Mouse (Mus musculus) urinary bladder, postnatal 4 days (tissue): ENCODE results near the gene Tectb.

Experiments
- DNase-seq, 2 experiments: peaks; one replicate each; pipeline ENCODE4 v3.0.0; 2021 to 2022; ENCODE audit warnings: low spot score in 2 of 2

The Tectb gene

DNA sequence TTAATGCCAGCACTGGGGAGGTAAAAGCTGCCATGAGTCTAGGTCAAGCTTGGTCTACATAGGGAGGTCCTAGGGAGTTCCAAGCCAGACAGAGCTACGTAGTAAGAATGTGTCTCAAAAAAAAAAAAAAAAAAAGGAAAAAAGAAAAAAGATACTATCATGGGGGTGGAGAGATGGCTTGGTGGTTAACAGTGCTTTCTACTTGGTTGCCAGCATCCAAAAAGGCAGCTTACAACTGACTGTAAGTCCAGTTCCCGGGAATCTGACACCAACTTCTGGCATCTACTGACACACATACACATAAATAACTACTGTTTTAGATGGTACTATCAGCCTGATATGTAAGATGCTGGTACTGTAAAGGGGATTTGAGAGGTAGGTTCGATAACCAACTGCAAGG, 28.6 kb downstream of the Tectb start:
- DNase-seq: no peak

DNA sequence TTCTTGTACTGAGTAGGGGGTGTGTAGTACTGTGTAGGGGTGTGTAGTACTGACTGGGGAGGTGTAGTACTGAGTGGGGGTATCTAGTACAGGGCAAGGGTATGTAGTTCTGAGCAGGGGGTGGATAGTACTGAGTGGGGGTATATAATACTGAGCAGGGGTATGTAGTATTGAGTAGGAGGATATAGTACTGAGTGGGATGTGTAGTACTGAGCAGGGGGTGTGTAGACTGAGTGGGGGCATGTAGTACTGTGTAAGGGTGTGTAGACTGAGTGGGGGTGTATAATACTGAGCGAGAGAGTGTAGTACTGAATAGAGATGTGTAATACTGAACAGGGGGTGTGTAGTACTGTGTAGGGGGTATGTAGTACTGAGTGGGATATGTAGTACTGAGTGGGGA, 31.2 kb downstream of the Tectb start:
- no peak for DNase-seq

DNA sequence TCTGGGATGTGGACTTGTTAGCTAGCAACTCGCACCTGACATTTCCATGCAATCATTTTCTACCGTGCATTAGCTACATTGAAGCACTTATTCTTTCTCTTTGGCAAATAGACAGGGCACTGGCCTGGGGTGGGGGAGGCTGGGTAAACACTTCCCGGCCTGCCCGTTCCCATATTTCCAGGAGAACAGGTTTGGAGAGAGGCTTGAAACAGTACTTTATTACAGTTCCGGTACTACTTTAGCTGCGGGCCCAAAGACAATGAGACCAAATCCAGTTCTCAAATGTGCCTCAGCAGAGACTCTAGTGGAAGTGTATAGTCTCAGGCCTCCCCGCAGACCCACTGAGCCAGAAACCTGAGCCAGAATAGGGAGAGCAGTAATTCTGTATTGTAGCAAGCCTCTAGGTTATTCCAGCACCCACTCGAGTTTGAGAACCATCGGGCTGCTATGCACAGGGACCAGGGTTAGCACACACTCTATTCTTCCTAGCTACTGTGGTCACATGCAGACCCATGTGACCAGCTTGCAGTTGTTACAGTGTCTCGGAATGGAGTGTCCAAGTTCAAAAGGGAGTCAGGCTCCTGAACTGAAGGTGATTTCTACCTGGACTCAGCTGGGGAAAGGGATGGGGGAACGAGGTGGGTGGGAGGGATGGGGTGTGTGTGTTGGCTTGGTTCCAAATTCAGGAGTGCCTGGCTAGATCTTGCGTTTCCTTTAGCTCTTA, 33.2 kb downstream of the Tectb start:
- no peak for DNase-seq

DNA sequence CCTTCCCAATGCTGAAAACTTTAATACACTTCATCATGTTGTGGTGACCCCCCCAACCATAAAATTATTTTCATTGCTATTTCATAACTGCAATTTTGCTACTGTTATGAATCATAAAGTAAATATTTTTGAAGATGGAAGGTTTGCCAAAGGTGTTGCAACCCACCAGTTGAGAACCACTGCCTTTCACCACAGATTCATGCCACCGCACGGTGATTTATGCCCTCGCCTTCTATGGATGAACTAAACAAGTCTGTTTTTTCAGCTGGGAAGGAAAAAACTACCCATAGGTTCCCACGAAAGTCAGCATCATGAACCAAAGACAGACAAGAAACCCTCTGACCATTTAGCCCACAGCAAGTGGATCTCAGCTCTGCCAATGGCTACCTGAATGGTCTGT, 36.3 kb downstream of the Tectb start:
- no peak for DNase-seq

DNA sequence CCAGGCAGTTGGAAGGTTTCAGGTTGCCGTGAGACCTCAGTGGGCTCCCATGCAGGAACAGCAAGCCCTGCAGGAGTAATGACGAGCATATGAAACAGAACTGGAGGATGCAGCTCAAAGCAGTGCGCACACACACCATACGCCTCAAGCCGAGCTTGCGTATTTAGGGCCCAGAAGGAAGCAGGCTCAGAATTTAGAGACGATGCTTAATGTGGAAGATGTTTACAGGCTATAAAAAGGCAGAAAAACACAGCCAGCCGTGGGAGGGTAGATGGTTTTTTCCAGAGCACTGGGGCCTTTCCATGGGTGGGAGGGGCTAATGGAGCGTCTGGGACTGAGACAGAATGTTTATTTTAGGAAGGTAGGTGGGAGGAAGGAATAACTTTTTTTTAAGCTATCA, 36.8 kb downstream of the Tectb start:
- DNase-seq: no peak

DNA sequence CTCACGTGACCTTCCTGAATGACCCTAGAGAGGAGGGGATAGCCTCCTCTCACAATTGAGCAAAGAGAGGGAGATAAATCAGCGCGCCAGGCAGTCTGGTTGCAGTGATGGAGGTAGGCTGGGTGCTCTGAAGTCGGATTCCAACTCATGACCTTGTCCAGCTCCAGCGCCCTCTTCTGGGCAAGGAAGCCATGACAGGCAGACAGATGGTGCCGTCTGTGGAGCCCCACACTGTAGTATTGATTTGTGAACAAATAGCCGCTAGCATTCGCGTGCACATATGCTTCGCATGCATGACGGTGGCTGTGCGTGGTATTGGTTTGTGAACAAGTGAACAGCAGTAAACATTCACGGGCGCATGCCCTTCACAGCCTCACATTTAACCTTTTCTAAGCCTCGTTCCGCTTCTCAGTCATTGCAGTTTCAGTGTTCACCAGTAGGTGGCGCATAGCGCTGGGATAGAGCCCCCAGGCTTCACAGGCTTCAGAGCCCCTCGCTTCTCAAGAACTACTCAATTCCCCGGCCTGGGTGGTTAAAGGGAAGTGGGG, 37.7 kb downstream of the Tectb start:
- DNase-seq: peak; percentile 63 to 86

DNA sequence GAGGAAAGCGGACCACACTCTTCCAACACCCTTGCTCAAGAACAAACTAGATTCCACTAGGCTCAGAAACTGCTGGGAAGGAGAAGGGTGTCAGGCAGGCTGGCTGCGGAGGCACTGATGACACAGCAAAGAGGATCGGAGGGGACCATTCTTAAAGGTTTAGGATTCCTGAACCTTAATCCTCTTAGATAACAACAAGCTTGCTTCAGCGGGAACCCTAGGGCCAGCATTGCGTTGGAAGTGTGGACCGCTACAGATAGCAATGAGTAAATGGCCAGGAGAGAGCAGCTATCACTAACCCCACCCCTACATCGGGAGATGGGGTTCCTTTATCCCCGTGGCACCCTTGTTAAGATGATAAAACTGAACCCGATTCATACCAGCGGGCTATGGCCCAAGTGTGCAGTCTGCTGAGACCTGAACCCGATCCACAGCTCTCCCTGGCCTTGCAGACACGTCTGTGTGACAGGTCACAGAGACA, 38.2 kb downstream of the Tectb start:
- no peak for DNase-seq

DNA sequence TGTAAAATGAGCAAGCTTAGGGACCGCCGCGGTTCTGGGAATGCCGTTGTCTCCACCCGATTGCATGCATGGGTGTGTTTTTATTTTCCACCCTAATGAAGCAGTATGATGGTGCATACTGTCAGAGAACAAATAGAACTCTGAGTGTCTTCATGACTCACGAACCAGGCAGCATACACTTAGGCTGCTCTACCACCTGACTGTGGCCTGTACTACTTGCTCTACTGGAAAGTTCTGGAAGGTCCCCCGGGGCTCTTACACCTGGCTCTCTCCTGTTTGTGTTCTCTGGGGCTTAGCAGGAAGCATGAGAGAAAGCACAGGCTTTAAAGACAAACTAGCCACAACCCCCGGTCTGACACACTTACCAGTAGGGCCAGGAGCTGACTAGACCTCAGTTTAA, 38.8 kb downstream of the Tectb start:
- no peak for DNase-seq

DNA sequence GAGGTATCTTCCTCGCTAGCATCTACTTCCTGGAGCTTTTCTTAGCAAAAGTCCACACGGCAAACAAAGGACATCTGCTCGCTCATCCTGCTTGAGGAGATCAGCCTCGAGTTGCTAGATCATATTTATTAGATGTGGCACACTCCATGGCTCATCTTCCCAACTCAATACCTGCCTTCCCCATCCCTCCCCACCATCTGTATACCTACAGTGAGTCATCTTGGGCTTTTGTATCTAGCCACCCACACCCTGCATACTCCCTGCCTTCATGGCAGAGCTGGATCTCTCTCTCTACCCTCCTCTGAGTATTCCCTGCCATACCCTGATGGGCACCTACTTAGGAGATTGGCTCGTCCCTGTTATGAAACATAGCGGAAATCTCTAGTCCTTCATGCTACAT, 40.7 kb downstream of the Tectb start:
- no peak for DNase-seq

DNA sequence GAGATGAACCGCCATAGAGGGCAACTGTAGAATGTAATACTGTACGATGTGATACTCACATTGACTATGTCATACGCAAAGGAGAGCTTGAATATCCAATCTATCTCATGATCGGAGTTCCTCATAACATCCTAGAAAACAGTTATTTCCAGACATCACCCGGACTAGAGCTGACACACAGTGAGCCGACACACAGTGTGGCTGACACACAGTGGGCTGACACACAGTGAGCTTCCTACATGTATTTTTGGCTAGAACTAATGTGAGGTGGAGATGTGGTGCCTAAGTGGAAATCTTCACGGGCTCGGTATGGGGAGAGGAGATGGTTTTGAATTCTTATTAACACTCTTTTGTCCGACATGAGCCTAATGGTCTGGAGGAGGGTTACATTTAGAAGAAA, 41.7 kb downstream of the Tectb start:
- no peak for DNase-seq

DNA sequence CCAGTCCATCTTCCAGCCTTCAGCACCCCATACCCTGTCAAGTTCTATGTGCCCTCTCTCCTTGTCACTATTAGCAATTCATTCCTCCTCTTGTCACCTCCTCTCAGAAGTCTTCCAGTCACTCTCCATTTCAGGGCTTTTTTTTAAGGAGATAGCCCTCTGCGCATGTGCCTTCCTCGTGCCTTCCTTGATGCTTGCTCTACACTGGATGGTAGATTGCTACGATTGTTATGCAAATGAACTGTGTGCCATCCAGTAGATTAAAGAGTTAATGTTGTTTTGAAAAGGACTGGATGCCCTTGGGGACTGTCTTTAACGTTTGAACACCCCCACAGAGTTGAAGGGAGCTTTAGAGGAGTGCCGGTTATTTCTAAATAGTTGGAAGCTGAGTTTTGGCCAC, 46.1 kb downstream of the Tectb start:
- DNase-seq: no peak

DNA sequence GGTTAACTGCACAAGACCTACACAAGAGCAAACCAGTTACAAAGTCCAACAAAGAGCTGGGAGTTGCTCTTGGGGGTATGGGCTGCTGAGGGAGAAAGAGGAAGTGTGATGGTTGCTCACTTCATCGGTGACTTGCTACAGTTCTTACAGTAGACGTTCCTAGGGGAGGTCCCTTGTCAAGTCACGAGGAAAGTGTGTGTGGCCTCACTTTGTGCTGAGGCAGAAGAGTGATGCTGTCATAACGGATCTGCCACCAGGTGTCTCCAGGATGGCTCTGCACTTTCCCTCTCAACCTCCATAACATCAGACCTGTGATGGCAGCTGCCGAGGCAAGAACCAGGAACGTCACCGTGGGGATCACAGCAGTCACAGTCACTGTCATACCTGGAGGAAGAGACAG, 46.6 kb downstream of the Tectb start:
- DNase-seq: no peak

DNA sequence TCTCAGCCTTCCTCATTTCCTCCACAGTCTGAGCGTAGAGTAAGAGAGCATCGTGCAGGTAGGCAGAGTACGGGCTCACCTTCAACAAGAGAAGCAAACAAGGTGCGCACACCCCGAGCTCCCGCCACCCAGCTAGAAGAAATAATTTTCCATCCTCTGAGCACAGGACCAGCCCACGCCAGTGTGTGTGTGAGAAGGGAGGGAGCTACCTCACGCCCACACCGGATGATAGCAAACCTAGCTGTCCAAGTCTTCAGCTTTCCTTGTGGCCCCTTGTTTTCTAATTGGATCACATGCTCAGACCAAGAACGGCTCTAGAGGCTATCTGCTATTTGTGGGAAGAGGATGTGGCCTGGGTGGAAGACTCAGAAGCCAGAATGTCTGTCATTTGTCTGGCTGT, 50.5 kb downstream of the Tectb start:
- DNase-seq: no peak

DNA sequence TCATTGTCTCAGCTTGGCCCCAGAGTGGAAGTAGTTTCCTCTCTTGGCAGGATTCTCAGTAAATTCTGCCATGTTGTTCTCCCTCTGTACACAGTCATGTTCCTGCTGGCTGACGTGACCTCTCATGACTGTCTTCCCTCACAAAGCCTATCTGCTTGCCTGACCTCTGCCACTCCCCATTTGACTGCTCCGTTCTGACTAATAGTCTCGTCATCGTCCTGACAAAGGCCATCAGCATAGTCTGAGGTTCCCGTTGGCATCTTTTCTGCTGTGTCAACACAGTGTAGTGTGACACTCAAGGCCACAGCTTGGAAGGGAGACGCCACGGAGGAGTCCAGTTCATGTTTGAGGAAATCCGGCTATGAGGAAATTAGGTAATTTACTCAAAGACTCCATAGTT, 51.6 kb downstream of the Tectb start:
- no peak for DNase-seq

DNA sequence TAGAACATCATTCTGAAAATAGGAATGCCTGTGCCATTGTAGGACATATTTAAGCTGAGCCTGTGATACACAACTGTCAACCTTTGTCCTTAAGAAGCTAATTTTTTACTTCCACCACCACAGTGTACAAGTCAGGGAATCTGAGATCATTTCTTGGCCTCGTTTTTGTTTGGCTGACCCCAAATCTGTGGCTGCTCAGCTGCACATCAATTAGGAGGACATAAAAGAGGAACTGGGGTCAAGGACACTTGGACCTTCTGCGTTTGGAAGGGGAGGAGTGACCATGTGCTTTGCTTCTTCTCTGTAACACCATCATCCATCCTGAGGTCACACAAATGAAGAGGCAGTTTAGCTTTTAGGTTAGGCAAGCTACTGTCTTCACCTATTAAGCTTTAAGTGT, 55.5 kb downstream of the Tectb start:
- DNase-seq: no peak

DNA sequence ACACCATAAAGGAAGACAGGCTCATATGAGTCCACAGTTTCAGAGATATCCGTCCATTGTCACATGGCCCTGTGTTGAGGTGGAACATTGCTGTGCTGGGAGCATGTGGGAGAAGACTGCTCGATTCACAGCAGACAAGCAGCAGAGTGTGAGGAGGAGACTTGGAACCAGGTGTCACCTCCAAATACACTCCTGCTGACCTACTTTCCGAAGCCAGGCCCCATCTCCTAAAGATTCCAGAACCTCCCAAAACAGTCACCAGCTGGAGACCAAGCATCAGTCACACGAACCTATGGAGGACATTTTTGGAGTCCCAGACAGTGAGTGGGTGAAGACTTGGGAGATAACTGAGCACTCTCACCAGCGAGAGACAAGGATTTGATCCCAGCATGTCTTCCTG, 56.0 kb downstream of the Tectb start:
- no peak for DNase-seq

DNA sequence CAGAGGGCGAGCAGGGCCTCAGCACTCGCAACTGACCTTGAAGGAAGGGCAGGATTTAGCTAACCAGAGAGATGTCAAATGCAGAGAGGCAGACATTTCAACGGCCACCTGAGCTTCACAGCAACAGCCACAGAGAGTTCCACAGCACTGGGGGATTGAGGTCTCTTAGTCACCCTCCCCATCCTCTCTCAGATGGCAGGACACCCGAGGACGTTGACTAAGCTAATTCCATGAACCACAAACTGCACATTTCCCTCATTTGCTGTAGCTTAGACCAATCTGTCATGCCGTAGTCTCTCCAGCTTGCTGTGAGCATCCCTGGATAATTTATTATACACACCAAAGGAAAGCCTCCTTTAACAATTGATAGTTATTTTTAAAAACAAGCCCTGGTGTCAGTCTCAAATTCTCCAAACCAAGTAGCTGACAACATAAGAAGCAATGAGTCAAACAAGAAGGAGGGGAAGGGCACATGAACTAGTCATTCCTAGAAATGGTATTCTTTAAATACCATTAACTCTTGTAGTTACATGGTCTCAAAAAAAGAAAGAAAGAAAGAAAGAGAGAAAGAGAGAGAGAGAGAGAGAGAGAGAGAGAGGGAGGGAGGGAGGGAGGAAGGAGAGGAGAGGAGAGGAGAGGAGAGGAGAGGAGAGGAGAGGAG, 59.4 kb downstream of the Tectb start:
- DNase-seq: no peak

DNA sequence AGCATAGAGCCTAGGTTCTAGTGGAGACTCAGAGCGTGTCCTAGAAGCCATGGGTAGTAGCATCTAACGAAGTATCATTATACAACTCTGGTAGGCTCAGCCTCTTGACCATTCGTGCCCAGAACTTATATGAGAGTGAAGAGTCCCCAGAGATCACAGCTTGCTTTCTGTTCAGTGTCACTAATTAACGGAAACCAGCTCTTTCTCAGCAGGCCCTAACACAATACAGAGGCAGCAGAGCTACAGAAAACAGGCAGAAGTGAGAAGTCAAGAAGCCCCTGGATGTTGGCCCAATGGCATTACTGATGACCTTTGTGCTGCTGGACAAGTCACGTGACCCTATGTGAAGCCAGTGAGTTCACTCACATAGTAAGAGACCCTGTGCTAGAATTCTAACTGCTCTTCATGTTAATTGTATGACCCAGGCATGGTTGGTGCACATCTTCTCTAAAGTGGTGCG, 60.7 kb downstream of the Tectb start, which contains the start of gene Gucy2g:
Gene Gucy2g (minus strand): TSS at position 51 of the 460 bp plus-strand sequence.
- DNase-seq: no peak

DNA sequence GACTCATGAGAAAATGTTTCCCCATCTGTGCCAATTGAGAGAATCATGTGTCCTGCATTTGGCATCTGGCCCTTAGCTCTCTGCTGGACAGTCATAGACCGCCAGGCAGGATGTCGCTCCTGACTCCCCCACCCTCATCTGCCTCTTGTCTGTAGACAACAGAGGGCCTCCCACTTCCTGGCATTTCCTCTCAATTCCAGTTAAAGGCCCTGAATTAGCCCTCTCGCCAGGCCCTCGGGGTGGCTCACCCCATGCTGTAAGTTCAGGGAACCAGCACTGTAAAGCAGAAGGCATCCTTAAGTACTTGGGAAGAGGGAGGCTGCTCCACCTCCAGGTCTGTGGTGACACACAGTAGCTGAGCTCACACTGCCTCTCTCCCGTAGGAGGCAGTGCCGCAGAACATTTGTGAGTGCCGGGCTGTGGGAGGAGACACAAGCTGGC, 64.3 kb downstream of the Tectb start:
- peak in 1 of 2 experiments; percentile 29 for DNase-seq
